Mouse (Mus musculus) kidney, adult 11 months (tissue): ENCODE results near the gene Auh.

Source experiments
- DNase-seq: peaks from one replicate; pipeline ENCODE4 v3.0.0; 2022

Gene Auh

DNA sequence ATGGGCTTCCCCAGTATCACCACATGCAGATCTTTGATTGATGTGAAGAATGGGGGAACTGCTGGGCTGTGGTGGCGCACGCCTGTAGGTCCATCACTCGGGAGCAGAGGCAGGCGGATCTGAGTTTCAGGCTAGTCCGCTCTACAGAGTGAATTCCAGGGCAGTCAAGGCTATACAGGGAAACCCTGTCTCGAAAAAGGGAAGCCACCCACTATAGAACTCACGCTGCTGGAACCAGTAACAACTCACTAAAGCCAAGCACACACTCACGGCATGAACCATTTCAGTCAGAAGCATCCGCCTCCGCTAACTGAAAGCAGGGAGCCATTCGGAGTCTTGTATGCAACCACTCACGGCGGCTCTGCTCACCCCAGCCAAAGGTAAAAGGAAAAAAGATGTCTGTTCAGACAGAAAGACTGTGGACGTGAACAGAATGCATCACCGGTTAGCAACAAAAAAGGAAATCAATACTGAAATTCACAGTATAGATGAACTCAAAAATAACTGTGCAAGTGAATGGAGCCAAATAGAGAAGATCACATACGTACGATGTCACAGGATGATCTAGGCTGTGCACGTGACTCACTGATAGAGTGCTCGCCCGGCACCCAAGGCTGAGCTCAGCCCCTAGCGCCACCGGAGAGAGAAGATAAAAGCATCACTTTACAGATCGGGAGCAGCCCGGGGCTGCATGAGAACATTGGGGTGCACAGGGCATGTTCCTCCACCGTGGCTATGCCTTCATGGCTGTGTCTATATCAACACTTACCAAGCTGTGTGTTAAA, 53.7 kb downstream of the Auh start:
- DNase-seq = no peak

DNA sequence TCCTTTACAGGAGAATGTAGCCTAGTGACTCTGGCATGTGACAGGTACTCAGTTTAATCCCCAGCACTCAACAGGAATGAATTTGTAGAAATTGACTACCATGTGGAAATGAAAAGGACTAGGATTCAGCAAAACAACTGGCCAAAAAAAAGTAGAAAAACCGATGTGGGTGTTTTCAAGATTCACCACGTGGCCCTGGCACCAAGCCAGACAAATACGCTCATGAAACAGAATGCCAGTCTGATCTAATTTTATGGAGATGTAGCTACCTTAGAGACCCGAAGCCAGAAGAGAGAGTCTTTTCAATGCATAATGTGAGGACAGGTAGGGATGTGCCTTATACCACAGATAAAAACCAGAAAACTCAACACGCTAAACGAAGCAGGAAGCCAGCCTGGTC, 54.4 kb downstream of the Auh start:
- no peak for DNase-seq

DNA sequence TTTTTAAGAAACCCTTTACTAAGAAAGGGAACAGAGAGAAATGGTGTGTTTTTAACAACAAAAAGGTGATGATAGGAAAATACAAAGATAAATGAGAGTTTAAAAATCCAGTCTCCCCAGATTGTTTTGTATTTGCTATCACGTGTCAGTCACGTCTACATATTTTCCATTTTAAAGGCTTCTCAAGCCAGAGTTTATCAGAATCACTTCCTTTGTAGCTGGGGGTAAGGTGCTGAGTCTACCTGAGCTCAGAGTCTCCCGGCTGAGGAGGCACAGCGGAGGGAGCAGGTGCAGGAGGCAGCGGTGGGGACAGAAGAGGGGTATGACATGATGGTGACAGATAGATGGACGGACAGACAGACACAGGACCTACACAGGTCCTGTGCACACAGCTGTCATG, 55.1 kb downstream of the Auh start:
- no peak for DNase-seq

DNA sequence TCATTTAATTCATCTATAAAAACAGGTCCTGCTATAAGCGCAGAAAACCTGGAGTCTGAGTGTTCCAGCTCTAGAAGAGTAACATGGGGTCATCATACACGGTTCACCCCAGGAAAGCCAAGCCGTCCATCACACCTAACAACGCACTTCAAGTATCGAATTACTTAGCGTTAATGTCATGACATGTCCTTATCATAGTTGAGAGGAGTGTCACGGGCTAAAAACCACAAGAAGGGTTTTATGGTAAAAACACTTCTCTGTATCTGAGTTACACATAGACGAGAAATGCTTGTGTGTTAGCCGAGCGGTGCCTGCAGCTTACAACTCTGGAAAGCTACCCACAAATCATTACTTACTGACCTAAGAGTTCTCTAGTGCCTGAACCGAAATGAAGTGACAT, 55.6 kb downstream of the Auh start:
- no peak for DNase-seq

DNA sequence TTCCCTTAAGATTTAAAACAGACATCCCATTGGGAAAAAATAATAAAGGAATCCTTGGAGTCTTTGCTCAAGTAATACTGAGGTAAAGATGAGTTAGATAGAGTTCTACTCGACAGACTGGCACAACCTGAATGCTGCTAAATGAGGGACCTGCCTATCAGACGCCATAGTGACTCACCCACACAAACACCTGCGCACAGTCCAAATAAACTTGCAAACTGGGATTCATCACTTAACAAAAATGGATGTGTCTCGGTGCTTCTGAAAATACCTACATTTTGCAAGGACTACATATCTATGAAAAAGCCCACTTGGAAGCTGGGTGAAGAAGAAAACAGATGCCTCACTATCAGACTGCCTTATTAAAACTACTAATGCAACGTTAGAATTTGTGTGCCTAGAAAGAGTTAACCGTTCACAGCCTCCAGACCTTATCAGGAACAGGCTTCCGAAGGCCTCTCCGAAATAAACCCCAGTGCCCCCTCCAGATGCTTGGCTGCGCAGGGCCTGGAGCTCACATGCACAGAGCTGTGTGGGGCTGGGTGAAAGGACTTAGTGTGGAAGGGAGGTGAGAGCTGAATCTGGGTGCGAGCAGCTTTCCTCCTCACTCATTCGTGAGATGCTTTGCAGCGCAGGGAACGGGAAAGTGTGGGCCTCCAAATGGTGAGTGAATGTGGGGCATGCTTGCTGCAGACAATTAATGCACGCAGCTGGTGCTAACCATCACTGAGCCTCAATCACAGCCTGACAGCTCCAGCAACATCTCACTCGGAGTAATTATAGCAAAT, 63.3 kb downstream of the Auh start:
- DNase-seq = no peak

DNA sequence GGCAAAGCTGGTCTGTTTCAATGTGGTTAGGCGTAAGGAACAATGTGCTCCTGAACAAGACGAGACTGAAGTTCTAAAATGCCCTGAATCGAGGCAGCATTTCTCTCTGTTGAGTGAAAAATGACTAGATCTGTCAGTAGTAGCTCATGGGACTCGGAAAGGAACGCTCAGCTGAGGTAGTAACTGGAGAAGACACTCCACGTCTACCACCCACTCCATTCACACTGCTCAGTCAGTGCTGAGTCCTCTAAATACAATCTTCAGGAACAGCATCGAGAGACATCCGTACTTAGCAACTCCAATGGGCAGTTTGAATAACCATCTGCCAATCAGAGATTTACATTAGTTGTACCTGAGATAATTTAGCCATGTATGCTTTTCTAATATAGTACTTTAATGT, 66.0 kb downstream of the Auh start:
- no peak for DNase-seq

DNA sequence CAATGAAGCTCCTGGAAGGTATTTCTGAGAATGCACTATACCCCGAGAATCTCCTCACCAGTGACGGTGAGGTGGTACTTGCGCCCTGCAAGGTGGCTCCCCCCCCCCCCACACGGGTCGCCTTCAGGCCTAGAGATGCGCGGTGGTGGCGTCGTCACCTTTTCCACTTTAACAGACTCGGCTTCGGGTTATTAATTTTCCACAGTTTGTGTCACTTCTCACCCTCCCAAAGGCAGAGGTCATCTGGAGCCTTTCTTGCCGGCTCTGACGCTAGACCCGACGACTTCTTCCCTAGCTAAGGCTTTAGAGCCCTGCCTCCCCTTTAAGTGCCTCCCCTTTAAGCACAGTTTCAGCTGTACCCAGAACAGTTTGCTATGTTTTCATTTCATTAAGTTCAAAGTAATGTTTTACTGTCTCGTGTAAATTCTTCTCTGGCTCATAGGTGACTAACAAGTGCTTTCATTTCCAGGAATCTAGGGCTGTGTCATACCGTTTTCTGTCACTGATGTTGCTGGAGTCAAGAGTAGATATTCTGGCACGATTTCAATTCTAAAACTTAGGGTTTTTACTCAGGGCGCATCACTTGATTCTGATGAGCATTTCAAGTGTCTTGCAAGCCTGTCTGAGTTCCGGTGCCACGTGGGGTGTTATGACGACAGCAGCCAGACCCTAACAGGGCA, 69.3 kb downstream of the Auh start:
- DNase-seq = no peak

DNA sequence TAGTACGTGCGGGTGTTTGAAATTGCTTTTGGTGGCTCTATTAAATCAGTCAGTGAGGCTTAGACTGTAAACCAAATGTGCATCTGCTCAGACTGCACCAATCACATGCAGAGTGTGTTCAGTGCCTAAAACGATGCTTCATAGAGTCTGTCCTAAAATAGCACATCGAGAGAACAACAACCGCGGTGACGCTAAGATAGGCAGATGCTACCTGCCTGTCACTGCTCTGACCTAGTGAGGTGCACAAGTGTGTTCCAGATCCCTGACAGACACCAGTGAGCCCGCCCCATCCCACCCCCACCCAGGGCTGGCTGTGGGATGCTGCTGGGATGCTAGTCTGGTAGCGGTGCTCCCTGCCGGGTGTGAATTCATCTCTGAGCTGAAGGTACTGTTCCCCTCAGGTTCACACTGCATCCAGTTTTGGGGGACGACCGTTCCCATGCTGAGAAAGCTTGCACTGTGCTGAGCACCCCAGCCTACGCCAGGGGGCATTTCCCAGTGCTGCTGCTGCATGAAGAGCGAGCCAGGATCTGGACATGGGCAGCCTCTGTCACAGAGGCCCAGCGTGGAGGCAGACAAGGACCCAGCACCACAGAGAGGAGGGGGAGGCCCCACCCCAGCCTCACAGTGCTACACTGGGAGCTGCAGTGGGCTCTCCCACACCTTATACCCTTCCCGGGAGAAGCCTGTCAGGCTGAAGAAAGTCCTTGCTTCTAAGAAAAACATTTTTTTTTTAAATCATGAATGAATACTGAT, 70.2 kb downstream of the Auh start:
- DNase-seq = no peak

DNA sequence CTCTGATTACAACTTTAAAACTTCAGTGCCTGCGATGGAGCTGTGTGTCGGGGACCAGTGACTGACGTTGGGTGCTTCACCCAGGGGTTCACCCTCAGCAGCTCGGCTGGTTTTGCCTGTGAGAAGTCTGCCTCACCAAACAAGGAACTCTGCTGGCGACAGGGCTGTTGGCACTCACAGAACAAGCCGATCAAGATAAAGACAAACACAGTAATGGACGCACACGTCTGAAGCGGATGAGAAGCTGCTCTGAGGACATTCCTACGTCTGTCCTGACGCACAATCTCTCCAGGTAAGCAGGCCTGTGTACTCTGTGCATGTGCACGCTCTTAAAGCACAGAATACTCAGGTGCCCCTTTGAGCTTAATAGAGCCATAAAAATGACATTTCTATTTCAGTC, 71.1 kb downstream of the Auh start:
- no peak for DNase-seq

DNA sequence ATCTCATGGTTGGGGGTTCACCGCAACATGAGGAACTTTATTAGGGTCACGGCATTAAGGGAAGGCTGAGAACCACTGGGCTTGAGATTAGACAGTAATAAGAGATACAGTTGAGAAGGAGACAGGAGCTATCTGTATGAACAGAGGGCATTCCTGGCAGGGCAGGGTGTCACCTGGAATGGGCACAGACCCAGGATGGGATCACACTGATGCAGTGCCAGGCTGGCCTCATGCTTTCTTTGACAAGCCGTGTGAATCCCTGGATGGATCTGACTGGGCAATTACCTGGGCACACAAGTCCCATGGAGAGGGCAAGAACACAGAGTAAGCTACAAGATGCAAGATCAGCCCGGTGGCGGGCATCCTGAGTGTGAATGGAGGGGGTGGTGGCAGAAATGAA, 71.7 kb downstream of the Auh start:
- no peak for DNase-seq

DNA sequence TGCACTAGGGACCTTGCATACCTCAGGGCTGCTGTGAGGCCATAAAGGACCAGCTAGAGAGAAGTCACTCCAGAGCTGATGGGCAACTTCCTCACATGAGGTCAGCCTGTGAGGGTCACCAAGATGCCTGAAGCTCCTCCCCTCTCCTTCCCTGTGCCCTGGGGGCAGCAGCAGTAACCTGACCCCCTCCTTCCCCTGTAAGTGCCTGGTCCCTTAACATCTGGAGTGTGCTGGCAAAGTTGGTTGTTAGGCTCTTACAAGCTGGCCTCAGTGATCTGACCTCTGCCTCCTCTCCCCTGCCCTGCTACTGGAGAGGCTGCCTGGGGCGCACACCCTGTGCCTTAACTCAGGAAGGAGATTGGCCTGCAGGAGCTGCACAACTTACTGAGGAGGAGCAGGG, 75.9 kb downstream of the Auh start:
- no peak for DNase-seq

DNA sequence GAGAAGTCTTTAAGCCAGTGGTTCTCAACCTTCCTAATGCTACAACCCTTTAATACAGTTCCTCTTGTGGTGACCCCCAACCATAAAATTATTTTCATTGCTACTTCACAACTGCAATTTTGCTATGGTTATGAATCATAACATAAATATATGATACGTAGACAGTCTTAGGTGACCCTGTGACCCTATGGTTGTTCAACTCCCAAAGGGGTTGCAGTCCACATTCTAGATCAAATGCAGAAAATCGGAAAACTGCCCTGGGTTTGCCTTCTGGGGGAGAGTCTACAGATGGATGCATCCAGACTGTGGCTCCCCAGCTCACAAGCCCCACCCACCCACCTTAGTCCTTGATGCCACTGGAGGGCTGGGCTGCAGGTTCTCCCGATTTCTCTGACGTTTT, 77.6 kb downstream of the Auh start:
- no peak for DNase-seq

DNA sequence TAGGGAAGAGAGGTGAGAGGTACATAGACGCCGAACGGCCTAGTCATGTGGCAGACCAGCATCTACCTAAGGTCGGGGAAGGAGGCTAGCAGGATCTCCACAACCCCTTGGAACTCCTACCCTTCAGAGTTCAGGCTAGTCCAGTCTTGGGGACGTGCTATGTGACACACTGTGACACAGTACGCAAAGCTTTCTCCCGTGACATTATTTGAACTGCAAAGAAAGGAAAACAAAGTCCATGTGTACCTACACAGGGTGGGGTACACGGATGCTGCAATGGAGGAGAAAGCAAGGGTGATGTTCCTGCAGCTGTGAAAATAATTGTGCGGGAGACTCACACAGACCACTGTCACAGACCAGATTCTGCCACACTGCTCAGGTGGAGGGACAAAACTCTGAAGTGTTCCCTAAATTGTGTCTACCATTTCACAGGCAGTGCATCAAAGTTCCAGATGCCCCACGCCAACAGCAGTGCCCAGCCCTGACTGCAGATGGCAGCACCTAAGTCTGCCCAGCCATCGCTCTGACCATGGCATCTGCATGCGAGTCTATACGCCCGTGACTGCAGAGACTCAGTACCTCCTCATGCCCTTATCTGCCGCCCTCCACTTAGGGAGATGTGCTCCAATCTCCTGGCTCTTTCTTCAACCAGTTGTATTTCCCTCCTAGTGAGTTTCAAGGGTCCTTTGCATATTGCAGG, 79.3 kb downstream of the Auh start:
- no peak for DNase-seq

DNA sequence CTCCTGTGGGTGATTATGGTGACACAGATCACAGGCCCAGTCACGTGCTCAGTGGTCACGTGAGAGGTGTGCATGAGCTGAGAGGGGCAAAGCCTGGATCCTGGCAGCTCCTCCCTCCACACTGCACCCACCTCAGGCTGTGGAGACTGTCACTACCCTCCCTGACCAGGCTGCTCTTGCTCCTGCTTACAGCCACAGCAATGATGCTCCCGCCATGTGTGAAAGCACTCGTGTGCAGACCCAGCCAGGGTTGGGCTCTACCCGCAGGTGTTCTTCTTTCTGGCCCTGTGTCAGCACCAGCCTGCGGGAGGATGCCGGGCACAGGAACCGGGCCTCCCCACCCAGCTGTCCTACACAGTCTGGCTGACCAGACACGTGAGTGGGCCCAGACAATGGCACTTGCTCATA, 80.1 kb downstream of the Auh start:
- no peak for DNase-seq

DNA sequence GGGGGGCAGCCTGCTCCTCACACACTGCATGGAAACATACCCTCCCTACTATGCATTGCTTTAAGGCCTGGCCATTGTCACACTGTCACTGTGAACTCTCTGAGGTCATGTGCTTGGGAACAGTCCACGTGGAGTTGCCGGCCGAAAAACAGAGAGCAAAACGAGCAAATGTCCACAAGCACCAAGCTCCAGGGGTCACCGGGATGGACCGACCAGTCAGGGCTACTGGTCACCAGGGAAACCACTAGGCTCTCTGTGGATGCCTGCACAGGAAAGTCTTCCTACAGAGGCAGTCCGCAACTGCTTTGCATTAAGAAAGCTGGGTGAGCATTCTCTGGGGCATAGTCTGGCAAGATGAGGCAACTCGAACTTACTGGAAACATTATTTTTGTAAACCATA, 82.0 kb downstream of the Auh start:
- no peak for DNase-seq

DNA sequence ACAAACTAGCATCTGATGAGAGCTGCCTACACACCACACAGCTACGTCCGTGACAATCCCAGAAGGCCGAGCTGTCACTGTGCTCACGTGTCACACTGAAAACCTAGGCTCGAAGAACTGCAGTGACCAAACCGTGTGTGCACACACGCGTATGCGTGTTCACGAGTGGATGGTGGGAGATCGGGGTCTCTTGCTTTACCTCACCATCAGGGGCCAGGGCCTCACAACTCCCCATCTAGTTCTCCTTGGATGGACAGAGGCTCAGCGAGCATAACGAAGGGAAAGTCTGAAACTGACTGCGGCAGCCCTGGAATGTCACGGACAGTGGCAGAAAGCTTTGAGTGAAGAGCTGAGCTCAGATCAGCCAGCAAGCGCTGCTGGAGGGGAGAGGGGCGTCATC, 82.4 kb downstream of the Auh start:
- no peak for DNase-seq

DNA sequence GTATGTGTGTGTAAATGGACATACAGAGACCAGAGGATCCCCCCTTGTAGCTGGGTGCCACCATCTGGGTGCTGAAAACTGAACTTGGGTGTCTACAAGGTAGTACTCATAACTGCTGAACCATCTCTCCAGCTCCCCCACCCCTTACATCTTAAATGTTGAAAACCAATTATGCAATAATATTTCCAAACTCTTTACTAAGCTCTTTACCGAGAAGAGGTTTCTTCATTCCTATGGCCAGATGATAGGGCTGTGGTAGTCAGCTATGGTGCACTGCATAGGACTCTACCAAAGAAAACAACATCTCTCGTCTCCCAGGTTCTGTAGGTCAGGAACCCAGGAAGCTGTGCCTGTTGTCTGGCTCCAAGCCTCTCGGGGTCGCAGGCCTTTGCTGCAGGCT, 83.9 kb downstream of the Auh start:
- DNase-seq = no peak

DNA sequence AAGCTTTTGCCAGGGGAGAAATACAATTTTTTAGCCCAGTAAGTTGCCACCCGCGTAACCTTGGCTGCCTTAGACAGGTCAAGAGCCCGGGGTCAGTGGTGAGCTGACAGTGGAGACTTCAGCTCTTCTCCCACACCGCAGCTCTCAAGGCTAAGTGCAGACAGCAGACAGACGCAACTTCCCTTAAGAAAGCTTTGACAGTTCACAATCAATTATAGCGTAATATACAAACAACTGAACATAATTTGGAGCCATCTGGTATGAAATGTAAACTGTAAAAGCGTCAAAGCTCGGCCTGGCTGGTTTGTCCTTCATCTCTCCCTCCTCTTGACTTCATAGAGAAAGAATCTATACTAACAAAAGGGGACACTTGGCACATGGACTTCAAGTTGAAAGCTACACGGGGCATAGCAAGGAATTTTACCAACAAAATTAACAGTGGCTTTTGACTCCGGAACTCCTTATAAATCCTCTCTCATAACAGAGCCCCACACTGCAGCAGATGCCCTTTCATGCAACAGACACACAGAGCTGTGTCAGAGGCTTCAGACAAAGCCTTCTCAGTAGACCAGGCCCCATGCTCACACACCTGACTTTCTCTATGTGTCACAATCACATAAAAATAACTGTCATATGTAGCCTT, 85.8 kb downstream of the Auh start:
- DNase-seq = no peak

DNA sequence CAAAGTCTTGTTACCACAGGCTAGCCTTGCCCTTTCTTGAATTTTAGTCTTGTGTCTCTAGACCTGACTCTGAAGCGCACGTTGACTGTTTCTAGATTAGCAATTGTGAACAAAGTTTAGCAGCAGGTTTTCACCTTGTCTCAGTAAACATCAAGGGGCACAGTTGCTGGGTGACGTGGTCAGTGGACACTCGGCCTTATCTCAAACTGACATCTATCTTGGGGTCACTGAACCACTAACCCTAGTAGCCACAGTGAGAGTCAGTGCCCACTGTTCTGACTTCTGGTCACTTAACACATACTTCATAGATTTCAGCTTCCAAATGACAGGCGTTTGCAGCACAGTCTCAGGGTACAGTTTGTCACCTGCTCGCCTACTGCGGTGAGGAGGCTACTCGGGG, 93.2 kb downstream of the Auh start:
- DNase-seq = no peak

DNA sequence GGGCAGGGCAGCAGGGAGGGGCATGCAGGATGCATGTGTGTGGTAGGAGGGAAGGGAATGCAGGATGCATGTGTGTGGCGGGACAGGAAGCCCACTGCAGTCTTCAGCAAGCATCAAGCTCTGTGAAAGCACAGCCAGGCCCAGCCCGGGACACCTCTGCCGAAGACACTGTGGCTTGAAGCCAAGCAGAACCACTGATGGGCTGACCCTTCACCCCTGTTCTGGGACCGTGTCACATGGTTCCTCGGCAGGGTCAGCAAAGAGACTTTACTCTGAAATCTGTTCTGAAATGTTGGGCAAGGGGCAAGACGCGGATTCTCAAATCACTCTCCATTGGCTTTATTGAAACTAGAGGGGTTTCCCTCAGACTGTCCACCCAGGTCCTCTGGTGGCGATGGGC, 94.9 kb downstream of the Auh start:
- peak; percentile 23 for DNase-seq

DNA sequence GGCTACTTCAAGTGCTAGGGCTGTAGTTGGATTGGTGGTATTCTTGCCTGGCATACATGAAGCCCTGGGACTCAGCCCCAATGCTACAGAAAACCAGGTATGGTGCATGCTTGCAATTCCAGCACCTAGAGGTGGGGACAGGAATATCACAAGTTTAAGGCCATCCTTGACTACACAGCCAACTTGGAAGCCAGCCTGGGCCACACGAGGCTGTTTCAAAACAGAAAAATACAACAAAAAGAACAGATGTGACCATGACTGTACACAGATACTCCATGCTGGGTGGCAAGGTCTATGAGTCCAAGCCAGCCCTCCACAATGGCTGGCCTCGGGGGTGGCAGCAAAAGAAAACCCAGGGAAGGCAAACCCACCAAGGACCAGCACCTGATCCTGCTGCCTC, 95.7 kb downstream of the Auh start:
- DNase-seq = no peak

DNA sequence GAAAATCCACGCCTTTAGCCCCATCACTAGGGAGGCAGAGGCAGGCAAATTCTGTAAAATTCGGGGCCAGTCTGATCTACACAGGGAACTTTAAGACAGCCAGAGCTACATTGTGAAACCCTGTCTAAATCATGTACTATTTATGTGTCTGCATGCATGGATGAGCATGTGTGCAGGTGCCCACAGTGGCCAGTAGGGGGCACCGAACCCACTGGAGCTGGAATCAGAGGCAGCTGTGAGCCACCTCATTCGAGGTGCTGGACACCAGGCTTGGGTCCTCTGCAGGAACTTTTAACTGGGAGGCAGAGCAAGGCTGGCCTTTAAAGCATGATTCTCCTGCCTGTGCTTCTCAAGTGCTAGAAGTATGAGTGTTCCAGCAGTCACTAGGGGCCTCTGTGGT, 96.3 kb downstream of the Auh start:
- no peak for DNase-seq
